Mouse (Mus musculus): Measurements from ENCODE around the gene Coa4. TPM values are rescaled to one million over a fixed set of nuclear protein-coding genes. Genes with fewer than 3 reads are reported as not detected.
"Not testable (repeated sequence)": the region's sequence is repeated elsewhere in the genome, so short reads cannot be mapped to it uniquely, and the experiment has no call there.

The Coa4 gene
- total RNA-seq, 2 experiments from 2014 or later = 6.6 to 7.3 TPM

DNA sequence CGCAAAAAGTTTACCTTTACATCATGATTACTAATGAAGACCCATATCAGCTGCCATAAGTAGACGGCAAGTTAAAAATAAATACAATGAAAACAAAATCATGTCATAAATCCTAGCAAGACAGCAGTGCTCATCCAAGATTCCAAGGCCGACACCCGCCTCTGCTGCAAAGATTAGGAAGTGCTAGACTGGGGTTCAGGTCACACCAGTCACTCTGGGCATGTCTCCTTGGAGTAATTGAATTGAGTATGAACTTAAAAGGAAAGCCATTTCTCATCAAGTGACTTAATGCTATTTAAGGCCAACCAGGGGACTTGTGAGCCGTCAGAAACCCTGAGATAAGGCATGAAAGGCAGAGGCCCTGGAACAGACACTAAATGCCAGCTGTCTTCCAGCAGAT lies 20.4 kb downstream of the Coa4 start:
- no peak for DNase-seq (ENCODE audit: low spot score in 2 of 2)

DNA sequence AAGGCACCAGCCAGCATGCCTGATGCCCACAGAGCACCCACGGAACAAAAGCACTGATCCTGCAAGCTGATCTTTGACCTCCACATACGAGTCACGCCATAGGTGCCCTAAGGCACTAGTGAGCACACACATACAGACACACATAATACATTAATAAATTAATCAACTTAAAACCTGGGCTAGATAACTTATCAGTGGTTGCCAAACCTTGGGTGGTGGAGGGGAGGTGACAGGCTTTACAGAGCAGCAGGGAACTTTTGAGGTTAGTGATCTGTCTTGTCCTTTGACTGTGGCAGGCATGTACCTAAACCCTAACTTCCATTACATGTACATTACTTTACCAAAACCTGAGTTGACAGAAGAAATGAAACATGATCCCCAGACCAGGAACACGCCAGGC lies 22.5 kb downstream of the Coa4 start:
- DNase-seq (ENCODE audit: low spot score in 2 of 2) = no peak

DNA sequence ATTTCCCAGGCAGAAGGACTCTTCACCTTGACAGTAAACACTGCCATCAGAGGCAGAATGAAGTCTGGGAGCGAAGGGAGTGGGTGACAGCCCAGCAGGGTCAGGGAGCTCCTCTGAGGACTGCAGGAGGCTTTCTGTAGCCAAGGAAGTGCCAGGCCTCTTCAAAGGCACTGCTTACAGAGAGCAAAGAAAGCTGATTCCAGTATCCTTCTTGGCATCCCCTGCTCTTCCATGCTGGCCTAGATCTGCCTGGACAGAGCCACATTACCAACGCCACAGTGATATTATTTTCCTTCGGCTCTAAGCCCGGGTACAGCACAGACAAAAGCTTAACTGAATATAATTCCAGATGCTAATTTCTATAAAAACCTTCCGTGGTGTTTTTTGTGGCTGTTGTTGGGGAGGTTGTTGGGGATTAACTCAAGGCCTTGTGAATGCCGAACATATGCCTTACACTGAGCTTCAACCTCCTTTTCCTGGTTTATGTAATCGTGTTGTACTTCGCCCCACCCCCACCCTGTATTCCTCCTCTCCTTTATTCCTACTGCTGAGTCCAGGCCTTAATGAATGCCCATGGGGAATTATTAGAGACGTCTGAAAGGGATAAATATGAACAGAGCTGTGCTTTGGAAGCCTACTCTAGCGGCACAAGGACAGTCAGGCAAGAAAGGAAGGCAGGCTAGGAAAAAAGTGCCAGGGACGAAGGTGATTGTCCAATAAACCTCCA lies 25.2 kb downstream of the Coa4 start:
- no peak for DNase-seq (ENCODE audit: low spot score in 2 of 2)

DNA sequence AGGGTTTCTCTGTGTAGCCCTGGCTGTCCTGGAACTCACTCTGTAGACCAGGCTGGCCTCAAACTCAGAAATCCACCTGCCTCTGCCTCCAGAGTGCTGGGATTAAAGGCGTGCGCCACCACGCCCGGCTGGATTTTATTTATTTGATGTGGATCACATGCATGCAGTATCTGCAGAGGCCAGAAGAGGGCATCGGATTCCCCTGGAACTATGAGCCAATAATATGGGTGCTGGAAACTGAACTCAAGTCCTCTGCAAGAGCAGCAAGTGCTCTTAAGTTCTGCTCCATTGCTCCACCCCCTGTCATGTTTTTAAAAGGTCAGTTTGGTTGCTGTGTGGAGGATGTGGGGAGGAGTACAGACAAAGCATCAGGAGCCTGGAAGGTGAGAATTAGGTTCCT lies 30.4 kb downstream of the Coa4 start:
- not testable (repeated sequence) for DNase-seq (ENCODE audit: low spot score in 2 of 2)

DNA sequence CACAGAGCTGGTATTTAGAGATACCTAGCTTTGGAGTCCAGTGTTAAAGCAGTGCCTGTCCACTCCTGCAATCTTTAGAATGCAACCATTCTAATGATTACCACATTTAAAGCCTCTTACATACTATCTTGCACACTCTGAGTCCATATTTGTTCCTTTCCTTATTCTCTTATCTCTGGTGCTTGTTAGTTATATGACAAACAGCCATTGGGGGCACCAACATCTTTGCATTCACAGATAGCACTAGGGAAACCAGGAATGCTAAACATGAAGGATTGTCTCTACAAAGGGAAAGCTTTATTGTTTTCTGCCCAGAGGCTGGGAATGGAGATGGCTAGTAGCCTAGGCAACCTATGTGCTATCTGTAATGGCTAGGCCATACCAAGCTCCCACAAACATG lies 33.0 kb downstream of the Coa4 start:
- no peak for DNase-seq (ENCODE audit: low spot score in 2 of 2)

DNA sequence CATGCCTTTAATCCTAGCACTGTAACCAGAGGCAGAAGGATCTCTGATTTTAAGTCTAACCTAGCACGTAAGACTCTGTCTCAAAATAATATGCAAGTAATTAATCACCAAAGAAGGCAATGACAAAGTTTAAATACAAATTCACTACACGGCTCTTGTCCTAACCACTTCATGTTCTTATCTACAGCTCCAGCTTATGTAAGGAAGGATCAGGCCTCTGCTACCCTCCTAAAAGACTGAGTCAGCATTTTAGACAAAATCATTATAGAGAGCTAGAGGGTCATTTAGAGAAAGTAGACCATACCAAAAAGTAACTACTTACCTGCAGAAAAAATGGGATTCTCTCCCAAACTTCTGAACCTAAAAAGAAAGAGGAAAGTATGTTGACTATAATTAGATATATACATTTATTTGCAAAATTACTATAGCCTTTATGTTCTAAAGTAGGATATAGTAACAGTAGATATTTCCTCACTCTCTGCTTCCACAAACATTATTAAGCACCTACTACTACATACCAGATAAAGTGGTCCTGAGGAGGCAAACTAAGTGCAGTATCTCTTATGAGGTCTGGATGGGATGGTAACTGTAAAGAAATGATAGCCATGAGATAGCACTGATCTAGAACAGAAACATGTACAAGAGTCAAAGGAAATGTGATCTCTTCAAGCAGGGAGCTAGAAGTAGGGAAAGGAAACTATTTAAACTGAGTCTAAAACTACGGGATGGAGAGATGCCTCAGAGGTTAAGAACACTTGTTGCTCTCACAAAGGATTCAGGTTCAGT lies 34.3 kb downstream of the Coa4 start:
- no peak for DNase-seq (ENCODE audit: low spot score in 2 of 2)

DNA sequence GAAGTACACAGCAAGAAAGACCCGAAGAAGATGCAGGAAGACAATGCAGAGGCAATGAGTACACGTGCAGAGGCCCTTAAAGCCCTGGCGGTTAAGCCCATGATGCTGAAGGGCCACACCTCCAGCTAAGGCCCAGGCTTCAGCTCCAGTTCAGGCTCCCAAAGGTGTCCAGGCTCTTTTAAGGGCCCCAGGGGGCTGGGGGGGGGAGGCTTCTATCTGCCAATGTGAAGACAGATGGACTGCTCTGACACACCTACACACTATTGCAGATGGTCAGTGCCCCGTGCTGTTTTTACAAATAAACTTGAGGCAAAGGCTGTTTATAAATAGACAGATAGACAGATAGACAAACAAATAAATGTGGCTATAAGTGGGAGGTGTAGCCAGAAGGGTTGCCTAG lies 35.2 kb downstream of the Coa4 start:
- DNase-seq (ENCODE audit: low spot score in 2 of 2) = no peak

DNA sequence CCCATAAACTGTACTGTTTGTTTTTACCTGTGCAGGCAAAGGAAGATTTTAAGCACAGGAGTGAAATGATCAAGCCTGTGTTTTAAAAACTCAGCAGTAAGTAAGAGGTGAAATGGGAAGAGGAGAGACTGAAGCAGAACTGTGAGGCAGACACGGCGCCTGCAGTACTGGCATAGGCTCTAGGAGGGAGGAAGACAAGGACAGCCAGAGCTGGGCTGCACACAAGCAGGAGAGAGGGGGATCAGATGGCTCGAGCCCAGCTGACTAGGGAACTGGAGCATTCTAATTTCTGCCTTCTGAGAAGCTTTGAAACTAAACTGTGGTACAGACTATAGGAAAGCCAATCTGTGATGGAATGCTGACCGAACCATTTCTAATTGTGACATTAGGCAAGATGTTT lies 35.8 kb downstream of the Coa4 start:
- no peak for DNase-seq (ENCODE audit: low spot score in 2 of 2)

DNA sequence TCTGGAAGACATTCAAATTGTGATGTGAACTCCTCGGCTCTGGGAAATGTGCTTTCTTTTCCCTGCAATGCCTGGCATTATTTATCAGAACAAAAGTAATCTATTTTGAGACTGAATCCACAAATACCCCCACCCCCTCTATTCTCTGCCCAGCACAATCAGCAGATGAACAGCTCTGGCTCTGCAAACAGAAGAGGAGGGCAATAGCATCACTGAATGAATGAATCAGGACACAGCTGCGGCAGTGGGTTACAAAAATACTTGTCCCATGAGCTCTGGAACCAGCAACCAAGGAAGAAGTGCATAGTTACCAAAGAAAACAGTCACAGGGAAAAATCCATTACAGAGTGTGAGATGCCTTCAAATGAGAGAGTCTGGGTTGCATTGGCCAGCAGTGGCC lies 41.9 kb downstream of the Coa4 start:
- DNase-seq (ENCODE audit: low spot score in 2 of 2) = no peak

DNA sequence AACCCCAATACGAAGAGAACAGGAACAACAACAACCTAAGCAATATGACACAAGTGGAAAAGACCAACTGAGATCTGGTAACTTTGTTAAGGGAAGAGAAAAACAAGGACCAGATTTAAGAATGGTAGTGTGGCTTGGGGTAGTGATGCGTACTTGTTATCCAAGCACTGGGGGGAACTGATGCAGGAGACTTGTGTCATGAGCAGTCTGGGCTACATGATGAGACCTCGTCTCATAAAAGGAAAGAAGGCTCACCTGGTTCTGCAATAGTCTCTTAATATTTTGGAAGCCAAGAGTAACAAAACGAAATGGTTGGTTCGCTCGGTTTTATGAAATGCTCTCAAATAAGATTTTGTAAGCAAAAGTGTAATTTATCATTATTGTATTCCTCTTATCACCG lies 45.4 kb downstream of the Coa4 start:
- DNase-seq (ENCODE audit: low spot score in 2 of 2) = no peak

DNA sequence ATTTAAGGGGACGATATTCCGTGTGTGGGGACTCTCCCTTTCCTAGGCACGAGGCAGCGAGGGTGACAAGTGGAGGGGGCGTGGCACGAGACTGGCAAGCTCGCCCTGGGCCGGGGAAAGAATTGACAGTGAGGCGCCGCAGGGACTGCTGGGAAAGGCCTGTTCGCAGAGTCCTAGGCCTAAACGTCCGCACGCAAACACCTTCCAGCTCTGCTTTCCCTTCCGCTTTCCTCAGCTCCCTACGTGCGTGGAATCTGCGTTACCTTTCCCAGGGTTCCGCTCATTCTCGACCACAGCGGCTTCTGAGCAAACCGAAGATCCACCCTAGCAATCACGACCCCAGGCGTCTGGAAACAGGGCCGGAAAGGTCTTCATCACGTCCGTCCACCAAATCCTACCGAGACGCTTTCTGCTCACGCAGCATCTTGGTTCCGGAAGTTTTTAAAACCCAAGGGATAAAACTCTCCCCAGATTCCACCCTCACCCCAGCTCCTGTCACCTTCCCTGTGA lies 45.9 kb downstream of the Coa4 start:
- DNase-seq (ENCODE audit: low spot score in 2 of 2) = peak; percentile 85 to 90

DNA sequence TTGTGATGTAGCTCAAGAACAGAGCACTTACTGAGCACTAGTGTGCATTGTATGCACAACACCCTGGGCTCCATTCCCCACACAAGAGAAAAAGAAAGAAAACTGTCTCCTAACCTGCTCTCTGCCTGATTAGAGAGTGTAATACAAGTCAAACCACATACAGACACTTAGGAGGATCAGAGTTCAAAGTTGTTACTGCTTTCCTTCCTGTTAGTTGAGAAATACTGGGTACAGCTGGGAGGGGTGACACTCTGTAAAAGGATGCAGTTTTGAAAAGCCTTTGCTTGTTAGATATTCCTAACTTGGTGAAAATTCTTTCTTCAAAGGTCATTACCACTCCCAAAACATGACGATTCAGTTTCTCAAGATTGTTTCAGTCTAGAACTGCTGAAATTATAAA lies 52.9 kb downstream of the Coa4 start:
- DNase-seq (ENCODE audit: low spot score in 2 of 2) = no peak

Other genes starting within 250 kb of the Coa4 start
- 10 to 100 TPM; 23.6 to 25.8 TPM for gene C2cd3, start 164.8 kb upstream of the Coa4 start, total RNA-seq (2021)
- gene Ppme1, start 164.8 kb upstream of the Coa4 start, total RNA-seq (2021) = 100 to 1,000 TPM; 208 to 219 TPM
- gene Ucp3, start 64.1 kb upstream of the Coa4 start, total RNA-seq (2021) = 1 to 10 TPM; 2.0 to 3.6 TPM
- gene Ucp2, start 43.7 kb upstream of the Coa4 start, total RNA-seq (2021) = 10 to 100 TPM; 45.3 to 77.9 TPM
- under 1 TPM; 0.14 to 0.40 TPM for gene Dnajb13, start 22.1 kb upstream of the Coa4 start, total RNA-seq (2021)
- gene Rab6a, start 70.3 kb downstream of the Coa4 start, total RNA-seq (2021) = 100 to 1,000 TPM; 426 to 428 TPM
- 10 to 100 TPM; 73.0 to 75.1 TPM for gene Mrpl48, start 71.2 kb downstream of the Coa4 start, total RNA-seq (2021)
- gene Plekhb1, start 125.3 kb downstream of the Coa4 start, total RNA-seq (2021) = 100 to 1,000 TPM; 174 to 178 TPM
- gene Fam168a, start 169.6 kb downstream of the Coa4 start, total RNA-seq (2021) = 100 to 1,000 TPM; 198 to 207 TPM

All from left cerebral cortex, adult 18-20 months (tissue).